Comparison of ENCODE assay signal across 10 mouse cellular contexts in genomic region chr1:192726996-192727624, GRCm38 (mm10). TPM values are rescaled to one million over a fixed set of nuclear protein-coding genes. Genes with fewer than 3 reads are reported as not detected.
DNase-seq lines count a peak whose midpoint lies in the region; ATAC-seq and TF ChIP-seq lines count a peak whose summit lies in the region.
"Had no signal": no experiment of that assay in that cellular context is flagged by ENCODE, and none has a peak within 500 bp of the region (broad histone marks: within the 10 kb centered on the region; RNA-seq: fewer than 3 reads in every experiment).

No protein-coding gene starts in this region.

- peak; percentile 32 for DNase-seq in 416B (ENCODE audit: low read depth)
- peak; percentile 82 for DNase-seq in adipocyte (ENCODE audit: low spot score)
- peak; percentile 48 to 68 for DNase-seq in gastrocnemius, postnatal 4 days (ENCODE audit: low spot score in 2 of 2)
- DNase-seq in kidney, adult 11 months = peak; percentile 13
- no peak for DNase-seq in liver, adult 2 months (ENCODE audit: extremely low read depth, low read depth, low spot score)
- DNase-seq in naive thymus-derived CD4-positive, alpha-beta T cell, adult 2 months (ENCODE audit: low read depth) = peak; percentile 65
- peak; percentile 77 for DNase-seq in stomach, postnatal 0 days (ENCODE audit: low spot score)

- no peaks in the 10 kb centered on the region for H3K79me2 ChIP-seq in liver, adult 2 months (ENCODE audit: control insufficient read depth, insufficient read depth, low read length)

- H3K9me3 ChIP-seq in stomach, postnatal 0 days (ENCODE audit: control insufficient read depth, low read length) = no peaks in the 10 kb centered on the region
- H3K9me3 ChIP-seq: embryonic facial prominence, embryonic 15.5 days; stomach, embryonic 15.5 days had no signal

- no peak overlapping the region for H3K27ac ChIP-seq in cortical plate, adult 2 months (ENCODE audit: insufficient read depth, low read length)
- H3K27ac ChIP-seq in liver, adult 2 months (replicated peaks; ENCODE audit: insufficient read depth, low read depth, low read length) = no peak overlapping the region
- H3K27ac ChIP-seq in stomach, postnatal 0 days (replicated peaks) = no peak overlapping the region
- H3K27ac ChIP-seq: embryonic facial prominence, embryonic 15.5 days; stomach, embryonic 15.5 days had no signal

- H3K4me1 ChIP-seq in cortical plate, adult 2 months (ENCODE audit: control insufficient read depth, insufficient read depth, low read length) = no peaks in the 10 kb centered on the region
- no peaks in the 10 kb centered on the region for H3K4me1 ChIP-seq in liver, adult 2 months (ENCODE audit: control insufficient read depth, insufficient read depth, low read length)
- H3K4me1 ChIP-seq in stomach, postnatal 0 days (replicated peaks; ENCODE audit: control insufficient read depth, insufficient read depth) = no peaks in the 10 kb centered on the region
- H3K4me1 ChIP-seq: stomach, embryonic 15.5 days had no signal

- no peaks in the 10 kb centered on the region for H3K36me3 ChIP-seq in liver, adult 2 months (ENCODE audit: control insufficient read depth, insufficient read depth, low read length)
- H3K36me3 ChIP-seq in stomach, postnatal 0 days (ENCODE audit: control insufficient read depth, insufficient read depth, low read length) = no peaks in the 10 kb centered on the region
- H3K36me3 ChIP-seq: embryonic facial prominence, embryonic 15.5 days; stomach, embryonic 15.5 days had no signal

- H3K4me2 ChIP-seq in stomach, postnatal 0 days (replicated peaks; ENCODE audit: low read depth) = no peak overlapping the region
- H3K4me2 ChIP-seq: embryonic facial prominence, embryonic 15.5 days; stomach, embryonic 15.5 days had no signal

- TF ChIP-seq POLR2A in cortical plate, adult 2 months (IDR thresholded peaks at IDR 0.05; ENCODE audit: extremely low read depth, insufficient read depth, low read length) = no peak
- TF ChIP-seq POLR2A in liver, adult 2 months (IDR thresholded peaks at IDR 0.05; ENCODE audit: extremely low read depth, insufficient read depth, low read length) = no peak

- TF ChIP-seq EP300 in stomach, postnatal 0 days (optimal IDR thresholded peaks at IDR 0.05) = no peak

- TF ChIP-seq CTCF in cortical plate, adult 2 months (IDR thresholded peaks at IDR 0.05; ENCODE audit: extremely low read depth, insufficient read depth, low read length) = peak; percentile 69
- peak; percentile 85 for TF ChIP-seq CTCF in liver, adult 2 months (IDR thresholded peaks at IDR 0.05; ENCODE audit: low read depth, low read length)
- peak; percentile 95 for TF ChIP-seq CTCF in stomach, postnatal 0 days (IDR thresholded peaks at IDR 0.05; ENCODE audit: low read depth)

- no peak overlapping the region for H3K9ac ChIP-seq in liver, adult 2 months (ENCODE audit: low read depth, low read length)
- no peak overlapping the region for H3K9ac ChIP-seq in stomach, postnatal 0 days (ENCODE audit: low read length)
- H3K9ac ChIP-seq: embryonic facial prominence, embryonic 15.5 days; stomach, embryonic 15.5 days had no signal

- WGBS in liver, adult 2 months = 59% methylated on average over 11 of the region's 11 CpGs
- WGBS in stomach, postnatal 0 days = 52% methylated on average over 11 of the region's 11 CpGs

- peak; percentile 59; the same call in 1 of the 2 replicates for ATAC-seq in stomach, postnatal 0 days (ENCODE audit: low FRiP score, low TSS enrichment)

- H3K27me3 ChIP-seq in liver, adult 2 months (ENCODE audit: control insufficient read depth, insufficient read depth, low read length) = no peaks in the 10 kb centered on the region
- no peaks in the 10 kb centered on the region for H3K27me3 ChIP-seq in stomach, postnatal 0 days (ENCODE audit: control insufficient read depth, insufficient read depth, low read length)
- H3K27me3 ChIP-seq: embryonic facial prominence, embryonic 15.5 days; stomach, embryonic 15.5 days had no signal

- no peak overlapping the region for H3K4me3 ChIP-seq in cortical plate, adult 2 months (ENCODE audit: insufficient read depth, low read length)
- H3K4me3 ChIP-seq in liver, adult 2 months (ENCODE audit: insufficient read depth, low read depth, low read length) = no peak overlapping the region
- no peak overlapping the region for H3K4me3 ChIP-seq in stomach, postnatal 0 days (ENCODE audit: low read depth, low read length)
- H3K4me3 ChIP-seq: embryonic facial prominence, embryonic 15.5 days; stomach, embryonic 15.5 days had no signal

RNA-seq across cellular contexts. Expression of gene Hhat, which starts 43.9 kb away (rescaled TPM):
- 0.89 and 0.98 TPM in 2 replicates for polyA plus RNA-seq in cortical plate, adult 2 months (2012; rRNA removed)
- total RNA-seq in gastrocnemius, postnatal 4 days (2021) = 1 to 10 TPM; 6.2 to 8.1 TPM
- total RNA-seq in liver, adult 2 months (2014; rRNA removed) = 1.9 and 2.1 TPM in 2 replicates
- 2.0 and 2.1 TPM in 2 replicates for polyA plus RNA-seq in liver, adult 2 months (2012; rRNA removed)
- 3.1 and 3.6 TPM in 2 replicates for polyA plus RNA-seq in stomach, postnatal 0 days (2015; fragmentation: Nextera tagmentation; extraction: Ambion mirVana)
